Mouse (Mus musculus): ENCODE results near the gene Syne3.

DNA sequence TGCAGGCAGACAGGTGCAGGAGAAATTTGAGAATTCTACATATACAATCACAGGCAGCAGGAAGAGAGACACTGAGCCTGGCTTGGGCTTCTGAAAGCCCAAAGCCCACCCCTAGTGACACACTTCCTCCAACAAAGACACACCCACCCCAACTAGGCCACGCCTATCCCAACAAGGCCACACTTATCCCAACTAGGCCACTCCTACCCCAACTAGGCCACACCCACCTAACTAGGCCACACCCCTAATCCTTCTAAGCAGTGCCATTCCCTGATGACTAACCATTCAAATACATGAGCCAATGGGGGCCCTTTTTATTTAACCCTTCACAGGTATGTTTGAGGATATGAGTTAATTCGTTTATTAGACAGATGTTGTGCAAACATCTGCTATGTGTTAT is 102.5 kb downstream of the Syne3 start:
- TF ChIP-seq POLR2A (IDR thresholded peaks at IDR 0.05; ENCODE audit: control insufficient read depth in 1 of 2, insufficient read depth in 1 of 2, low read depth in 1 of 2, low read length in 2 of 2, poor library complexity in 1 of 2), result no peak
- no peak for TF ChIP-seq TAL1 (IDR thresholded peaks at IDR 0.05; ENCODE audit: low read length)
- TF ChIP-seq UBTF (IDR thresholded peaks at IDR 0.05; ENCODE audit: borderline replicate concordance, insufficient read depth, low read depth, low read length), result no peak
- no peak for TF ChIP-seq MAZ (IDR thresholded peaks at IDR 0.05; ENCODE audit: low read depth, low read length)
- TF ChIP-seq NELFE (IDR thresholded peaks at IDR 0.05; ENCODE audit: low read depth, low read length), result no peak
- no peak for TF ChIP-seq ZKSCAN1 (IDR thresholded peaks at IDR 0.05; ENCODE audit: low read depth, low read length)
- TF ChIP-seq EP300 (IDR thresholded peaks at IDR 0.05; ENCODE audit: low read depth in 1 of 2, low read length in 2 of 2), result no peak
- TF ChIP-seq POLR2AphosphoS5 (IDR thresholded peaks at IDR 0.05; ENCODE audit: borderline replicate concordance, low read depth, low read length), result no peak
